Mouse (Mus musculus) limb, embryonic 12.5 days (tissue): ENCODE data around the gene Flvcr1. TPM values are rescaled to one million over a fixed set of nuclear protein-coding genes. Genes with fewer than 3 reads are reported as not detected.

ENCODE experiments used
- ATAC-seq: fragments of 200-750 bp; cut with Nextera tagmentation; 2 replicates; pipeline ENCODE4 v1.8.0; 2017; ENCODE audit warnings: low read depth, moderate TSS enrichment; ENCODE audit not compliant: insufficient number of reproducible peaks, insufficient read depth, low FRiP score, low TSS enrichment
- H3K27ac ChIP-seq: fragments of 300-500 bp; sonication (generic); 2 replicates; pipeline ENCODE4 v1.5.1; 2016; ENCODE audit warnings: mild to moderate bottlenecking, moderate library complexity
- H3K27me3 ChIP-seq: fragments of 300-500 bp; sonication (generic); 2 replicates; pipeline ENCODE4 v1.6.1; 2016; ENCODE audit warnings: mild to moderate bottlenecking, moderate library complexity
- H3K36me3 ChIP-seq: fragments of 300-500 bp; sonication (generic); 2 replicates; pipeline ENCODE4 v1.6.1; 2016; ENCODE audit warnings: mild to moderate bottlenecking, moderate library complexity
- H3K4me1 ChIP-seq: fragments of 300-500 bp; sonication (generic); replicated peaks from 2 replicates; pipeline ENCODE4 v1.6.1; 2016
- H3K4me2 ChIP-seq: fragments of 300-500 bp; sonication (generic); 2 replicates; pipeline ENCODE4 v1.6.1; 2016; ENCODE audit warnings: mild to moderate bottlenecking, moderate library complexity
- H3K4me3 ChIP-seq: fragments of 300-500 bp; sonication (generic); replicated peaks from 2 replicates; pipeline ENCODE4 v1.5.1; 2016; ENCODE audit warnings: mild to moderate bottlenecking
- H3K9ac ChIP-seq: fragments of 300-500 bp; sonication (generic); replicated peaks from 2 replicates; pipeline ENCODE4 v1.6.1; 2016; ENCODE audit warnings: mild to moderate bottlenecking, moderate library complexity
- H3K9me3 ChIP-seq: fragments of 300-500 bp; sonication (generic); 2 replicates; pipeline ENCODE4 v1.6.1; 2016; ENCODE audit warnings: mild to moderate bottlenecking, moderate library complexity
- WGBS: fragments of 180-500 bp; shearing (Covaris S2); methylation state at CpG from one replicate; pipeline ENCODE4 v1.1.7; 2016; 5-methylcytosine and 5-hydroxymethylcytosine counted together
- polyA plus RNA-seq: library from polyadenylated mRNA; unstranded; fragments of >200 nt; fragmentation: Nextera tagmentation; extraction: Ambion mirVana; gene quantifications from 2 replicates; pipeline ENCODE4 v1.2.1, GENCODE M21; 2016

Gene Flvcr1
- polyA plus RNA-seq, 1 experiment from 2014 or later: 8.4 TPM

DNA sequence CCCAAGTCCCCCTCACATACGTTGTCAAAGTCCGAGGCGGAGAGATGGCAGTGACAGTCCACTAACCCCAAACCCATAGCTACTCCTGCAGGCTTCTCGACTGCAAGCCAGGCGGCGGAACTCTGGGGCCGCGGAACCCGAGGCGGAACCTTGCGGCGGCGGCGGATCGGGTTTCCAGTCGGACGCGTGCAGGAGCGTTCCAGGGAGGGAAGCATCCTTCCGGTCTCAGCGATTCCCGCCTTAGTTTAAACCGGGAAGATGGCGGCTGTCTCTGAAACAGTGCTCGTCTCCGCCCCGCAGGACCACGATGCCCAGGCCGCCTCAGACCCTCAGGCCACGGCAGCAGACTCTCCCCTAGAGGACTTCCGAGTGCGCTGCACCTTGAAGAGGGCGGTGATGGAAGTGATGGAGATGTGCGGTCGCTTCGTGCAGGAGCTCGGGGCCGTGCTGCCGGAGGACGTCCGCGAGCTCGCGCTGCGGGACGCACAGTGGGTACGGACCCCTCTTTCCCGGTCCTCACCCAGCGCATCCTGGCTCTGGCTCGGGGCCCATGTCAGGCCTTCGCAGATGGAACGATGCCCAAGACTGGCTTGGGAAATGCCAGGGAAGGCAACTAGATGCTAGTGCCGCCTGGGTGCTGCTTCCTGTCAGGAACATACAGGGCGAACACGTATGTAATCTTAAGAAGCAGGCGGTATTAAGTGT, 37.0 kb upstream of the Flvcr1 start, which contains the start of the genes Tatdn3 and Nsl1:
TSS of gene Tatdn3 (minus strand) at position 152 of the 705 bp plus-strand sequence.
TSS of gene Nsl1 (plus strand) at position 232 of the 705 bp plus-strand sequence.
- peak; percentile 81; the same call in 1 of the 2 replicates for ATAC-seq
- peaks cover 34% of the 10 kb centered on the region for H3K36me3 ChIP-seq
- H3K9me3 ChIP-seq: no peaks in the 10 kb centered on the region
- H3K27ac ChIP-seq: peak within 1 kb of the TSS; percentile 51; the same call in 1 of the 2 replicates
- H3K27me3 ChIP-seq: no peaks in the 10 kb centered on the region
- WGBS: under 1% methylated on average over 56 of the region's 56 CpGs
- peak within 1 kb of the TSS; percentile 73 for H3K9ac ChIP-seq
- peak within 1 kb of the TSS; percentile 78 for H3K4me2 ChIP-seq
- peaks cover 12% of the 10 kb centered on the region for H3K4me1 ChIP-seq
- peak within 1 kb of the TSS; percentile 80 for H3K4me3 ChIP-seq

DNA sequence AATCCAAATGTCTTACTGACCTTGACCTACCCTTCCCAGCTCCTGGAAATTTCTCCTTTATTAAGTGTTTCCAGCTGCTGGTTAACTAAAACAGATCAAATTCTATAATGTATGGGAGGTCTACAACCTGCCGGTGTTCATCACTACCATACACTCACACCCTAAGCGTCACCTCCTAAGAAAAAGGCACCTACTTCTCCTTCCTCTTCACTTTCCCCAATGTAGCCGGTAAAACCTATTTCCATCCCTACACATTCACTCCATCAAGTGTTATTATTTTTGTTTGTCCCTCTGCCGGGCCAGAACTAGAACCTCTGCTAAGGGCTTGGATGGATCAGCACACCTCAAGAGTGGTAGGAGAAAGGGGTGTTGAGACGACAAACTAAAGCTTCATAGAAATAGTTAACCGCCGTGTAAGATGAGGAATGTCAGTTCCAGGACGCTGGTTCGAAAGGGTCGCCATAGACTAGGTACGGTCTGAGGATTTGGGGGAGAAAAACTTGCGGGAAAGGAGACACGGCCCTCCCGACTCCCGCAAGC, 36.4 kb upstream of the Flvcr1 start:
- no peak; the same call in 1 of the 2 replicates for ATAC-seq
- peak overlapping the region; percentile 78 for H3K4me2 ChIP-seq
- 0 out of 2 replicates have a peak overlapping the region, but pooled peaks have one; percentile 51 for H3K27ac ChIP-seq
- peaks cover 12% of the 10 kb centered on the region for H3K4me1 ChIP-seq
- no peaks in the 10 kb centered on the region for H3K27me3 ChIP-seq
- 4% methylated on average over 15 of the region's 15 CpGs for WGBS
- H3K4me3 ChIP-seq: peak overlapping the region; percentile 80
- no peaks in the 10 kb centered on the region for H3K9me3 ChIP-seq
- peak overlapping the region; percentile 73 for H3K9ac ChIP-seq
- peaks cover 29% of the 10 kb centered on the region for H3K36me3 ChIP-seq

DNA sequence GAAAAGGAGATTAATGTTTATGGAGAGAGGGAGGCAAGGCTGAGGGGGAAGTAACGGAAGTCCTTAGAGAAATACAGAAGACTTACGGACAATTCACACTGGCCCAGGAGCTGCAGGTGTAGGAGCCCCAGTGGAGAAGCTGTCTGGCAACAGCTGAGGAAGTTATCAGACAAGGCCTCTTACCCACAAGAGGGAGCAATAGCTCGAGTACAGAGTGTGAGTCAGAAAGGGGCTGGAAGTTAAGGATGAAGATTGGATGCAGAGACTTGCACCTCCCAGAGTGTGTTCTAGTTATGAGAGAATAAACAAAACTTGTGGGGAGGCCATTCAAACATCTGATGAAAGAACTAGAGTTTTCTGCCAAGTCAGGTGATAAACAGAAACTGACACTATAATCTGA, 31.5 kb upstream of the Flvcr1 start:
- Histone ChIP-seq H3K27ac (no peak overlapping the region), H3K9me3 (no peaks in the 10 kb centered on the region), H3K4me1 (peaks cover 5% of the 10 kb centered on the region; the same call in 1 of the 2 replicates), H3K36me3 (0 out of 2 replicates have a peak, but pooled peaks cover 7% of the 10 kb centered on the region), H3K4me3 (no peak overlapping the region), H3K9ac (no peak overlapping the region), H3K27me3 (no peaks in the 10 kb centered on the region), H3K4me2 (no peak overlapping the region)
- 68% methylated on average over 3 of the region's 3 CpGs for WGBS
- no peak for ATAC-seq

DNA sequence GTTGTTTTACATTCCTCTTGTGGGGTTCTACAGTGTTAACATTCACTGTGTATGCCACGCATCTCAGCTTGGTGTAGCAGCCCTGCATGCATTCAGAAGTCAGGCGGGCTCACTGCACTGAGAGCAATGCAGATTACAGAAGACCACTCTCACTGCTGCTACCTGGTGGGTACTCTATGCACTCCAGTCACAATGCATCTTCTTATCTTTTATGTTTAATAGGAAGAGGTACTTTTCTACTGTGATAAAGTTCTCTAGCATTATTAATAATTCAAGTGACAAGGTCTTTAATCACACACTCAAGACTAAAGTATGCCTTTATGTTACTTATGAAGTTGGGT, 29.5 kb upstream of the Flvcr1 start:
- Histone ChIP-seq H3K27ac (no peak overlapping the region), H3K4me1 (no peaks in the 10 kb centered on the region), H3K9me3 (no peaks in the 10 kb centered on the region), H3K4me2 (no peak overlapping the region), H3K4me3 (no peak overlapping the region), H3K36me3 (0 out of 2 replicates have a peak, but pooled peaks cover 7% of the 10 kb centered on the region), H3K27me3 (no peaks in the 10 kb centered on the region), H3K9ac (no peak overlapping the region)
- 74% methylated on average over 2 of the region's 2 CpGs for WGBS
- no peak for ATAC-seq

DNA sequence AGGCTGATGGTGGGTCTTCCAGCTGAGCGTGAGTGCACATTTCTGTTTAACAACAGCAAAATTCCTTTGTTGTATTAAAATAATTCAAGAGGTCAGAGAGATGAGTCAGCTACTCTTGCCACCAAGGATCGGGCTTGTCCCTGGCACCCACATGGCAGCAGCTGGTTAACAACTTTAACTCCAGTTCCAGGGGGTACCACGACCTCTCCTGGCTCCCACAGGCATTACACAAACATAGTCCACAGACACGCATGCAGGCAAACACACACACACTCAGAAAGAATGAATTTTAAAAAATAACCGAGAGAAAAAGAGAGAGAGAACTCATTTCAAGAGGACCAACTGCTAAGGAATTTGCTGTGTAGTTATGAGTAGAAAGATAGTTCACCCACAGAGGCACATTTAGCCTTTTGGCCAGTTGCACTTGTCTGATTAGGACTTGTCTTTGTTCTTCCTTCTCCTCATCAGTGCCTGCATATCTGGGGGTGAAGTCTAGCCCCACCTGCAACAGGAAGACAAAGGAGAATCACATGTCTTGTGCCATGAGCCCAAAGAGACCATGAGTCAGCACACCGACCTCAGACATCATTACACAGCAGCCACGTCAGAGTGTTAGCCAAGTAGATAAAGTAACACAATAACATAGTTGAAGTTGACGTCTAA, 29.0 kb upstream of the Flvcr1 start:
- H3K4me2 ChIP-seq: no peak overlapping the region

DNA sequence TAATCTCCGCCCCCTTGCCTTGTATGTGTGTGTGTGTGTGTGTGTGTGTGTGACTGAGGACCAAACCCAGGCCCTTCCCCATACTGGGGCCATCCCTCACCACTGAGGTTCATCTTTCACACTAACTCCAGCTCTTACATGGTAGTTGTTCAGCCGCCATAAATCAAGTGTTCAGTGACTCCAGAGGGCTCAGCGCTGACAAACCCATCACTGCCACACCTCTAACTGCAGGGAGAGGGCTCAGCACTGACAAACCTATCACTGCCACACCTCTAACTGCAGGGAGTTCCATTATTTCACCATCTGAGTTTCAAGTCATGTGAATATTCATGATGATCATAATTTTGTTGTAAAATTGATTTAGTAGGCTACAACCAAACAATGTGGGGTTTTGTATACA, 27.6 kb upstream of the Flvcr1 start:
- no peak for ATAC-seq

More for the DNA sequence above, 29.0 kb upstream of the Flvcr1 start:
- 0 out of 2 replicates have a peak, but pooled peaks cover 7% of the 10 kb centered on the region for H3K36me3 ChIP-seq
- ATAC-seq: no peak
- no peaks in the 10 kb centered on the region for H3K9me3 ChIP-seq
- H3K27ac ChIP-seq: no peak overlapping the region
- WGBS: 75% methylated on average over 8 of the region's 8 CpGs
- no peaks in the 10 kb centered on the region for H3K4me1 ChIP-seq
- H3K27me3 ChIP-seq: no peaks in the 10 kb centered on the region
- H3K9ac ChIP-seq: no peak overlapping the region
- H3K4me3 ChIP-seq: no peak overlapping the region

DNA sequence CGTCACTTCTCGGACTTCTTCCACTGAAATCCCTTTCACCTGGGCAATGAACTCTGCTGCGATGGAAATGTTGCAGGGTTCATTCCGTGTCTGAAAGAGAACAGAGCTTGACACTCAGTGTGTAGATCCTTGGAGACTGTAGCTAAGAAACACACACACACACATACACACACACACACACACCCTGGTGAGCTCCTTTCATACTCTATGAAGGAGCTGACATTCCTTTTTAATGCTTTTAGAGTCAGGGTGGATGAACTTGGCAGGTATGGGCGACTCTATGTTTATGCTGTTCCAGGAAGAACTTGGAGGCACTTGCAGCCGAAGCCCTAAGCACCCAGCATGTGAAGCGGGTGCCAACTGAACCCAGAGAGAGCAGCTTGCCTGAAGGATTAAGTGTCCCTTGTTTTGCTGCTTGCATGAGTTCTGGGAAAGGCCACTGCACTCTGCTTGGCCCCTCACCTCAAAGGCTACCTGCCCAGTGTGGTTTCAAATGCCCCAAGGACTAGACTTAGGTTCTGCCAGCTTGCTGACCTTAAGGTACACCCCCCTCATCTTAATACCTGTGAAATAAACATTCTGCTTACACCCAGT, 20.4 kb upstream of the Flvcr1 start:
- H3K27me3 ChIP-seq: no peaks in the 10 kb centered on the region
- H3K4me2 ChIP-seq: no peak overlapping the region
- ATAC-seq: no peak
- H3K4me3 ChIP-seq: no peak overlapping the region
- H3K4me1 ChIP-seq: no peaks in the 10 kb centered on the region
- H3K9me3 ChIP-seq: no peaks in the 10 kb centered on the region
- 71% methylated on average over 7 of the region's 7 CpGs for WGBS
- no peaks in the 10 kb centered on the region for H3K36me3 ChIP-seq
- H3K27ac ChIP-seq: no peak overlapping the region
- no peak overlapping the region for H3K9ac ChIP-seq

More for the DNA sequence above, 27.6 kb upstream of the Flvcr1 start:
- Histone ChIP-seq H3K36me3 (0 out of 2 replicates have a peak, but pooled peaks cover 7% of the 10 kb centered on the region), H3K27me3 (no peaks in the 10 kb centered on the region), H3K4me1 (no peaks in the 10 kb centered on the region), H3K4me2 (no peak overlapping the region), H3K9me3 (no peaks in the 10 kb centered on the region), H3K9ac (no peak overlapping the region), H3K4me3 (no peak overlapping the region), H3K27ac (no peak overlapping the region)
- 79% methylated on average over 3 of the region's 3 CpGs for WGBS

GRCm38 (mm10) chr1:191045264-191045663, 19.3 kb upstream of the Flvcr1 start:
- no peak overlapping the region for H3K4me2 ChIP-seq
- H3K27ac ChIP-seq: no peak overlapping the region
- H3K9ac ChIP-seq: no peak overlapping the region
- no peaks in the 10 kb centered on the region for H3K36me3 ChIP-seq
- H3K4me1 ChIP-seq: no peaks in the 10 kb centered on the region
- ATAC-seq: no peak
- no peaks in the 10 kb centered on the region for H3K27me3 ChIP-seq
- H3K9me3 ChIP-seq: no peaks in the 10 kb centered on the region
- H3K4me3 ChIP-seq: no peak overlapping the region
- WGBS: 98% methylated on average over 2 of the region's 2 CpGs

DNA sequence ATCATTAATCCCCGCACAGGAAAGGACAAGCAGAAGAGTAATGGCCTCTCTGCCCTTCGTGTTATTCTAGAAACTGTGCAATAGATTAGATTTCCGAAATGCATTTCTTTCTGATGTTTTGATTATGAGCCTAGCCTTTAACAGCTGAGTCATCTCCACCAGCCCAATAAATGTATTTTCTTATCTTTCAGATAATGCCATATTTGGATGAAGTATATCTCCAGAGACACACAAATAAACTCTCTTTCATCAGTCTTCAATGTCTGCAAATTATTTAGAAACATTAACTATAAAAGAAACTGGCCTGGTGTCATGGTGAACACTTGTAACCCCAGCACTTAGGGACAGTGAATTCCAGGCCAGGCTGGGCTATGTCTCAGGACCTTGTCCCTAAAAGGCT, 16.7 kb upstream of the Flvcr1 start:
- Histone ChIP-seq H3K27me3 (no peaks in the 10 kb centered on the region), H3K4me2 (no peak overlapping the region), H3K9ac (no peak overlapping the region), H3K27ac (no peak overlapping the region), H3K4me1 (no peaks in the 10 kb centered on the region), H3K4me3 (no peak overlapping the region), H3K36me3 (no peaks in the 10 kb centered on the region), H3K9me3 (no peaks in the 10 kb centered on the region)
- no peak for ATAC-seq
- WGBS: 79% methylated on average over 3 of the region's 3 CpGs

DNA sequence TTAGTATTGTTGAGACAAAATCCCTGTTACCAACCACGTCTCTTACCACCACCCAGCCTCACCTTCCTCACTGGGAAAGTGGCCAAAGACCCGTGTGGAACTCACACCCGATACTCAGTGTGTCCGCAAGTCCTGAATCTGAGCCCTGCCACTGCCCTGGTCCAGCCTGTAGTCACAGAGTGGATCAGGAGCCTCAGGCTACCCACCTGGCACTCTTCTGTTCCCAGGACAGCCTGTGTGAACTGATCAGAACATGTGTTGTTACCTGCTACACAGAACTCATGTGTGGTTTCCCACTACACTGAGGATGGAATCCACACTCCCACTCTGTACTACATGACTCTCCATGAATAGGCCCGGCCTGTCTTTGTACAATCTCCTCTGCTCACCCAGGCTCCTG, 16.1 kb upstream of the Flvcr1 start:
- Histone ChIP-seq H3K36me3 (no peaks in the 10 kb centered on the region), H3K4me1 (no peaks in the 10 kb centered on the region), H3K4me2 (no peak overlapping the region), H3K9me3 (no peaks in the 10 kb centered on the region), H3K27ac (no peak overlapping the region), H3K9ac (no peak overlapping the region), H3K27me3 (no peaks in the 10 kb centered on the region), H3K4me3 (no peak overlapping the region)
- 84% methylated on average over 5 of the region's 5 CpGs for WGBS
- ATAC-seq: no peak

DNA sequence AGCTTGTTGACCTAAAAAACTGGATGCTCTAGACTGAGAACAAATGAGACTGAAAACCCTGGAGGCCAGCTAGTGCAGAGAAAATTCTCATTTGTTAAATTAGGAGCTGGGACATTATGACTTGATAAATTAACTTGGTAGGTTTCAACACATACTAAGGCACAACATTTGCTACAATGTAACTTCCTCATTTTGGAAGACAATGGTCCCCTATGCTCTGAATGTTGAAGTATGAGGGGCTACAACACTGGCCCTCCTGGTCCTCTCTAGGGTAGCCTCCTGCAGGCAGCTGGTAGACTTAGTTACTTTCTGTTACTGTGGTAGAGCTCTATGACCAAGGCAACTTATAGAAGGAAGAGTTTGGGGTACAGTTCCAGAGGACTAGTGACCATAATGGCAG, 15.4 kb upstream of the Flvcr1 start:
- Histone ChIP-seq H3K4me1 (no peaks in the 10 kb centered on the region), H3K9me3 (no peaks in the 10 kb centered on the region), H3K36me3 (no peaks in the 10 kb centered on the region), H3K4me3 (no peak overlapping the region), H3K9ac (no peak overlapping the region), H3K4me2 (no peak overlapping the region), H3K27ac (no peak overlapping the region), H3K27me3 (no peaks in the 10 kb centered on the region)
- ATAC-seq: no peak
